Mouse (Mus musculus): ENCODE data around the gene Anapc2.

DNA sequence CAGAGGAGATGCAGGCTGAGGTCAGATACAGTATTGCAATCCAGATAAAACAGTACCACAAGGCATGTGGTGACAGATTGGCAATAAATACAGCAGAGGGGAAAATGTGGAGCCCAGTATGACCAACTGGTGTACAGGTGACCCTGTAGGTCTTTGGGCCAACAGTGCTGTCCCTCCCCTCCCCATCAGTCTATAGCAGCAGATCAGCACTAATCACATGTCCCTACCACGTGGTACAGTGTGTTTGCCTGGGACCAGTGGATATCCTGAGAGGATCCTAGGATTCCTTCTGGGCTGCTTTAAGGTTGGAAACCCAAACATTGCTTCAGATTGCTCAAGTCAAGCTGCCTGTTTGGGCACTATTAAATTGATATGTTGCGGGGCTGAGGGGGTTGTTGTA, 61.3 kb downstream of the Anapc2 start:
- TF ChIP-seq GATA1 (IDR thresholded peaks at IDR 0.05; ENCODE audit: low read length), result no peak
- TF ChIP-seq TAL1 (IDR thresholded peaks at IDR 0.05; ENCODE audit: low read length), result no peak

All from erythroblast, embryonic 14.5 days (primary cell).